Mouse (Mus musculus): ENCODE measurements around the gene Lrrc73.

Lrrc73 gene

DNA sequence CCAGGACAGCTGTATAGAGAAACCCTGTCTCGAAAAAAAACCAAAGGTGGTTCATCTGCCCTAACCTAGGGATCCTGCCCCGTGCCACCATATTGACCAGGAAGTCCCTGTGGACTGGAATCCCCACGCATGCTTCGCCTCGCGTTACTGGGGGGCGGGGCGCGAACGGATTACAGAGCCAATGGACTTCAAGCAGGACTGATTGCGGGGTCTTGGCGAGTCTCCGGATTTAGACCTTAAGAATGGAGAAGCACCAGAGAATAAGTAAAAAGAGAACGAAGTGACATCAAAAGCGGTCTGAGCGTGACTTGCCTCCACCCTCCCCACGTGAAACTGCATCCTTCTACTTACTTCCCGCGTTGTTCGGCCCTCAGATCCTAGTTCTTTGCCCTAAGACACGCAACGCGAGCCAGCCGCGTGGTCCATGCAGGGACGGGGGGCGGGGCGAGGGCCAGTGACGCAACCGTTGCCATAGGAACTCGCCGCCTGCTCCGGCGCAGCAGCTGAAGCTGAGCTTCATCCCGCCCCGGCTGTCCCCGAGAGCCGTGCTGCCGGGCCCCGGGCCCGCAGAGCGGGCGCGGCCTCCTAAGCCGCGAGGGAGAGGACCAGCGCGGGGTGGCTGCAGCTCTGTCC lies at the start of gene Lrrc73:
Lrrc73 (plus strand) TSS at position 80 of the 633 bp plus-strand sequence.
- DNase-seq (ENCODE audit: low read depth, low spot score): peak; percentile 83

DNA sequence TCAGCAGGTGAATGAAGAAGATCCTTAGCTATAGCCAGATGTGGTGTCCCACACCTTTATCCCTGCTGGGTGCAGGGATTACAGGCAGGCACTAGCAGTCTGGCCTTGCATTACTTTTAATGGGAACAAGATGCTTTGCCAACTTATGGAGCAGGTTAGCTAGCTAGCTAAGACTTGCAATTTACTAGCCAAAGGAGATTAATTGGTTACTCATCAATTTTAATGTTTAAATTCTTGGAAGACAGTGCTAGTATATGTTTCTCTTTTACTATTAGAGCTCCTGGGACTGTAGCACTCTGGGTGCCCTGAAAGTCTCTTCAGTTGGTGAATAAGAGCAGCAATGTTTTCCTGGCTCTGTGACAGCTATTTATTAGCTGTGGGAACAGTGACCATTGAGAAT lies 46.7 kb upstream of the Lrrc73 start:
- no peak for DNase-seq (ENCODE audit: low read depth, low spot score)

DNA sequence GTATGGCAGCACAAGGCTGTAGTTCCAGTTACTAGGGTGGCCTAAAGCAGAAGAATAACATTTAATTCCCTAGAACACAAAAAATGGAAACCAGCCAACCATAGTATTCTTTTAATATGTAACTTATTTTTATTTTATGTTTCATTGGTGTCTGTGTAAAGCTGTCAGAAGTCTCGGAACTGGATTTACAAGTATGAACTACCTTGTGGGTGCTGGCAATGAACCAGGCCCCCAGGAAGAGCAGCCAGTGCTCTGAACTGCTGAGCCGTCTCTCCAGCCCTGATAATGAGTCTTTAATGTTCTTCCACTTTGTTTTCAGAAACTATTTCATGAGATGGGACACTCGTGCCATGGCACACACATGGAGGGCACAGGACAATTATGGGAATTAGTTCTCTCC lies 42.8 kb upstream of the Lrrc73 start:
- DNase-seq (ENCODE audit: low read depth, low spot score): no peak

DNA sequence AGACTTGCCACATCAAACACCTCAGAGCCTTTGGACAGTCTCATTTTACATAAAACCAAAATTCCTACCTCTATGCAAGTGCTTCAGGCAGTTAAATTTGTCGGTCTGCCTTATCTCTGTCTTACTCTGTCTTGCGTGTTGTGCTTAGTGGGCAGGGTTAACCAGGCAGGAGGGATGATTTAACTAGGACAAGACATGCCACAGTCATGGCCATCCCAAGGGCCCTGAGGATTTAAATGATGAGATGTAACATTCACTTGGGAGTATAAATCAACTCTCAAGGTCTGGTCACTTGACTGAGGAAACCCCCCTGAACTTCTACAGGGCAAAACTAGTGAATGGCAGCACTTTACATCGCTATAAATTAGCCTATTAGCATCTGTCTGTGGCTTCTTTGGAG lies 31.7 kb upstream of the Lrrc73 start:
- DNase-seq (ENCODE audit: low read depth, low spot score): no peak

DNA sequence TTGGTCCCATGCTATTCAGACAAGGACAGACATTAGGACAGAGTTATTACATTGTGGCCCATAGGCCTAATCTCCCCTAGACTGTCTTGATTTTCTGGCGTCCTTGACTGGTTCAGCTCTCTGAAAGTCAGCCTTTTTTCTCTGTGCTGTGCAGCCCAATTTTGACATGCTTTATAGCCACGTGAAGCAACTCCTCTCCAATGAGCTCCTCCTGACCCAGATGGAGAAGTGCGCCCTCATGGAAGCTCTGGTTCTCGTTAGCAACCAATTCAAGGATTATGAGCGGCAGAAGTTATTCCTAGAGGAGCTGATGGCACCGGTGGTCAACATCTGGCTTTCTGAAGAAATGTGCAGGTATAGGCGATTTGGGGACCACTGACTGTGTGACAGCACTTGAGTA lies 25.8 kb upstream of the Lrrc73 start:
- no peak for DNase-seq (ENCODE audit: low read depth, low spot score)

DNA sequence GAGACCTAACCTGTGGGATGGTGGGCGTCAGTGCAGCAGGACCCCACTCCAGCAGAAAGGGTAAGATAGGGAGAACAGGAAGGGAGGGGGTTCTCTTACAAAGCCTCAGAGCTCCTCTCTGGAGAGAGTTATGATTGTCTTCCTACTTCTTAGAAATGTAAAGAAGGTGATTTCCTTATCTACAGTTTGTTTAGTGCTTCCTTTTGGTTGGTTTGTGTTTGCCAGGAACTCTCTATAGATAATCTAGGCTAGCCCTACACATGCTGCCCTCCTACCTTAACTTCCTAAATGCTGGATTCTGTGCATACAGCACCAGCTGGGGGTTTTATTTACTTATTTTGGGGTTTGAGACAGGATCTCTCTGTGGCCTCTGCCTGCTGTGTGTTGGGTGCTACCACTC lies 17.3 kb upstream of the Lrrc73 start:
- DNase-seq (ENCODE audit: low read depth, low spot score): no peak

DNA sequence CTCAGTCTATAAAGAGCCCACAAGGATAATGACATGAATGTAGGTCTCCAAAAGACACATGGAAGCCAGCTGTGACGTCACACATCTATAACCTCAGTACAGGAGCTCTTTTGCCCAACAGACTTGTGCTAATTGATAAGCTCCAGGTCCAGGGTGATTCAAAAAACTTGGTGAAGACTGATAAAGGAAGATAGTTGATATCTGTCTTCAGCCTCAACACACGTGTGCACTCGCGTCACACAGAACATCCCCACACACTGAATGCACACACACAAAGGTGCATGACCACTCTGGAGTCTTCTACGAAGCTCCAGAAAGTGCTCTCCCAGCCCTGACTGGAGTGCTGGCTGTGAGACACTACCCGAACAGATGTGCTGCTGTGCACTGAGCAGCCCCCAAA lies 16.3 kb upstream of the Lrrc73 start:
- DNase-seq (ENCODE audit: low read depth, low spot score): no peak

DNA sequence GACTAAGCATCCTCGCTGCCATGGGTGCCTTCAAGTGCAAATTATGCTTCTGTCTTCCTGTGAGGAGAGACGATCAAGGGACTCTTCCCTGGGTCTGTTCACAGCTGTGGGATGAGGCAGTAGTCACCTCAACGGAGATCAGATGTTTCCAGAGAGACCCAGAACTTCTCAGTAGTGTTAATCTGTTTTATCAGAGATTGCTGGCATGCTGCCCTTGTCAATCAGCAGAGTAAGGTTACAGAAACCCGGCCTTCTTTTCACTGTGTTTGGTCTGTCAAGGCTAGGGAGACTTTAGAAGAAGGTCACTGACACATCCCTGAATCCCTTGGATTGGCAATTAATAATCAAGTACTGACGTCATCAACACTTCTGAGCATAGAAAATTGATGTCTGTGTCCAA lies 15.9 kb upstream of the Lrrc73 start:
- no peak for DNase-seq (ENCODE audit: low read depth, low spot score)

DNA sequence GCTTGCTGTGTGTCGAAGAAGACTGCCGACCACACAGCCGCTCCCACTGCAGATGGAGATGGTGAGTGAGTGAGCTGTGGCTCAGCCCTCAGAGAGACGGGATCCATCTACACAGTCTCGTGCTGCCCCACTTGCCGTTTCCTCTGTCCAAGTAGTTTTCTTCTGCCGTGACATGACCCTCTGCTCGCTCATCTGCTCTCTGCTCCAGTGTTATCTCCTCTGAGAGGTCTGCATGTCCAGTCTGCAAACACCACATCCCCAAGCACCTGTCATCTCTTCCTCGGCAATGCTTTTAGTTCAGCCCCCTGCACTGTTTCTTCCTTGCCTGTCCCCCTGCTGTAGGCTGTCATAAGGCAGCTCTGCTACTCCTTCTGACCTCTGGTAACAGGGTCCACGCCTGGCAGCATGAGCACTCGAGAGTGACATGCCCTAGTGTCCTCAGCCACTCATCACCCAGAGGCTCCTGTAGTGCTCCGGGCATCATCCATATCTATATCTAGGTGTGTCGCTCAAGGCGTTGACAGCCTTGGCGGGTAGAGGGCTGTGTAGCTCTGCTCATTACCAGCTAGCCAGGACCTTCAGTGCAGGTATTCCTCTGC lies 13.7 kb upstream of the Lrrc73 start:
- DNase-seq (ENCODE audit: low read depth, low spot score): no peak

DNA sequence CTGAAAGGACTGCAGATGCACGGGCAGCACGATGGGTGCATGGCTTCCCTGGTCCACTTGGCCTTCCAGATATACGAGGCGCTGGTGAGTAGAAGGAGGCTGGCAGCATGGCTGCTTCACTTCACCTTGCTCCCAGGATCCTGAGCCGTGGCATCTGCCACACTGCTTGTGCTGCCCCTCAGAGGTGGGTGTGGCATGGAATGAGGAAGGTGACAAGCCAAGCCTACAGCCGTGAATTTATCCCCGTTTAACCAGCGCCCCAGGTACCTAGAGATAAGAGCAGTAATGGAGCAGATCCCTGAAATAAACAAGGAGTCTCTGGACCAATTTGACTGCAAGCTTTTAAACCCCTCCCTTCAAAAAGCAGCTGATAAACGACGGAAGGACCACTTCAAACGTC lies 11.9 kb upstream of the Lrrc73 start:
- no peak for DNase-seq (ENCODE audit: low read depth, low spot score)

DNA sequence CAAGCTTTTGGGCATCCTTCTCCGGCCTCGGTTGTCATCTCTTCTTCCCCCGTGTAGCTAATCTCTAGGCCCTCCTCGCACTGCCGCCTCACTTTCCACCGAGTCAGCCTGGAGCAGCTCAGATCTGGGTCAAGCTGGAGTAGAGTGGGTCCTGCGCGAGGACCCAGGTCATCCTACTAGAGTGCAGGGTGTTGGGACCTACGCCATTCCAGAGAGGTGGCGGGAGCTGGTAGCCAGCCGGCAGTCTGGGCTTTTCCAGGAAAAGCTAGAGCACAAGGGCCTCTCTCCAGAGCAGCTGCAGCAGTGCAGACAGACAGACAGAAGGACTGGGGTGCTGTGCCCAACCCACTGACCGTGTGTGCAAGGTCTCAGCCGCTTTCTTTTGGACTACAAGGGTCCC lies 11.1 kb upstream of the Lrrc73 start:
- DNase-seq (ENCODE audit: low read depth, low spot score): no peak

DNA sequence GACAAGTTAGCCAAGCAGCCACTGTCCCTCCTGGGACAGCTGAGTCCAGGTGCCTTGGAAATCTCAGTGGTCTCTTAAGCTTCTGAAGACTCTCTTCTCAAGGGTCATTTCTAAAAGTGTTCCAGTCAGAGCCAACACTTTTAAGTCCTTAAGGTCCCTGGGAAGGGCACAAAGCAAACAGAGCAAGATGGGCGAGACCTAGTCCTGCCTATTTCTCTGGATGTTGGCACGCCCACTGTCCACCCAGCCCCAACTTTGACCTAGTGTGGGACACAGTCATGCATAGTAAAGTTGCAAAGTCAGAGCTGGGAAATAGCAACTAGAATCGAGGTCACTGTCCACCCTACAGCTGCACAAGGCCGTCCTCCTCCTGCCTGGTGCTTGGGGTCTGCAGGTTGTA lies 10.3 kb upstream of the Lrrc73 start:
- no peak for DNase-seq (ENCODE audit: low read depth, low spot score)

DNA sequence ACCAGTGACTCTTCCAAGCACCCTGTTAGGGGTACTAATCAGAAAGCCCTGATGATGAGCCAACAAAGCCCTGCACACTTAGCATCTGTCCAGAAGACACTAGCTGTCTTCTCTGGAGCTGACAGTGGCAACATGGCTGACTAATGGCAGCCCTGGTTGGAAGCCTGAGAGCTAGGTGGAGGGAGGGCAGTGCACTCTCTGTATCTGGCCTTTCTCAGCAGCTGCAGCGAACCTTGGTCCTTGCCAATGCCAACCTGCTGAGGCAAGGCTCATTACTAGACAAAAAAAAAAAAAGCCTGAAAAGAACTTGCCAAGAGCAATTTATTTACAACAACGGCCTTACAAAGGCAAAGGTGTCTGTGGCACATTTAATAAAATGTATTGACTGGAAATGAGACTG lies 9.7 kb upstream of the Lrrc73 start:
- DNase-seq (ENCODE audit: low read depth, low spot score): no peak

DNA sequence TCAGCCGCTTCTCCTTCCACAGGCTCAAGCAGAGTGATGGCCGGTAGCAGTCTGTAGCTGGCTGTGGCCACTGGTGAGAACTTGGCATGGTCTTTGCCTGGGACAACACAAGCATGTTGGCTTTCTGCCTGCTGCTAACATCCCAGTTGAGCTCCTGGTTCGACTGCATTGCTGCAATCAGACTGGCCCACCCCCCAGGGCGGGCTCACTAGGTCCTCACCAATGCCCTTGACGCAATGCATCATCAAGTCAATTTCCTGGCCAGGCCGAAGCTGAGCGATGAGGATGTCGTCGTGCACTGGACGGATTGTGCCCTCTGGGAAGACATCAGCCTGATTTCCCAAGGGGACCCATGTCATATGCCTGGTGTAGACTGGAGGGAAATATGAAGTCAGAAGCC lies 8.8 kb upstream of the Lrrc73 start:
- DNase-seq (ENCODE audit: low read depth, low spot score): no peak

DNA sequence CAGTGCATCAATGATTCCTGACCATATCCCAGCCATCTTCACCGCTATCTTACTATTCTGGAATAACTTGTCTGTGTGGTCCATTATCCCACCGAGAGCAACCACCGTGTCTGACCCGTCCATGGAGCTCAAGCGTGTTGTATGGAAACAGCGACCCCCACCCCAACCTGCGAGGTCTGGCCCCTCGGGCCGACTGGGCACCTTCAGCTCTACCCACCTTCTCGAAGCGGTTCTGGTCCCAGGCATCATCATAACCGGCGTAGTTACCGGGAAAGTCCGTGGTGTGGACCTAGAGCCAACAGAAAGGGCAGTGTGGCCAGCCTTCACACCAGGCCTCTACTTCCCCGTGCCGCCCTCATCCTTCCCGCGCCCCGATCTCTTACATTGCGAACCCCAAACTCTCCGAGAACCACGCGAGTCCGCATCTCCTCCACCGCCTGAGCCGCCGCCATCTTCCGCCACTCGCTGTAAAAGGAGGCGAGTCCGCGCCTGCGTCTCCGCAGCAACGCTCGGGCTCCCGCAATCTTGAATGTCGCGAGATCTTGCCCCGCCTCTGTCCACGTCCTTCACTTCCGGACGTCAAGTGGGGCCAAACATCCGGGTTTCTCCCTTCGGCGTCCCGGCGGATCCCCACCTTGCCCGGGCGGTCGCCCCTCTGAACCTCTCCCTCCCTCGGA lies 5.7 kb upstream of the Lrrc73 start, which contains the start of the genes Polr1c and Yipf3:
Polr1c (minus strand) TSS at position 543 of the 677 bp plus-strand sequence.
Yipf3 (plus strand) TSS at position 569 of the 677 bp plus-strand sequence.
- peak; percentile 89 for DNase-seq (ENCODE audit: low read depth, low spot score)

DNA sequence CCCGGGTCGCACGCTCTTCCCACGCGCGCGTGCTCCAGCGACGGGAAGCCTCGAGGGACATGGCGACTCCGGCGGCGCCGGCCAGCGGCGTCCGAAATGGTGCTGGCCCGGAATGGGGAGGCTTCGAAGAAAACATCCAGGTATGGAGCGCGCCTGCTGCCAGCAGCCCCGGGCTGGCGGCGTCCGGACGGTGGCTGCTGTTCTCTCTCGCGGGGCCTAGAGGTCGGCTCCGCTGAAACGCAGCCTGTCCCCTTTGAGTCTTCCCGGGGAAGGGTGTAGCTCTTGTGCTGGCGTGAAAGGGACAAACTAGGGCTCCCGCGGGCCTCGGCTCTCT lies 5.2 kb upstream of the Lrrc73 start:
- DNase-seq (ENCODE audit: low read depth, low spot score): no peak

DNA sequence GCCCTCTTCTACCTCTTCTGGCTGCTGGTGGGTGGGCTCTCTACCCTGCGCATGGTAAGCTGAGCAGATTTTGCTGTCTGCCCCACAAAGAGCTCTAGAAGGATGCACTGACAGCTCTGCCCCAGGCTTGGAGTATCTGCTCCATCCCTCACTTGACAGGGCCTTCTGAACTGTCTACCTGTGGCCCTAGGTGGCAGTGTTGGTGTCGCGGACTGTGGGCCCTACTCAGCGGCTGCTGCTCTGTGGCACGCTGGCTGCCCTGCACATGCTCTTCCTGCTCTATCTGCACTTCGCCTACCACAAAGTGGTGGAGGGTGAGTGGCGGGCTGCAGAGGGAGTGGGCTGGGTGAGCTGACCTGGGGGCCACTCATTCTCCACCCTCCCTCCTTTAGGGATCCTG lies 2.2 kb upstream of the Lrrc73 start:
- DNase-seq (ENCODE audit: low read depth, low spot score): no peak

DNA sequence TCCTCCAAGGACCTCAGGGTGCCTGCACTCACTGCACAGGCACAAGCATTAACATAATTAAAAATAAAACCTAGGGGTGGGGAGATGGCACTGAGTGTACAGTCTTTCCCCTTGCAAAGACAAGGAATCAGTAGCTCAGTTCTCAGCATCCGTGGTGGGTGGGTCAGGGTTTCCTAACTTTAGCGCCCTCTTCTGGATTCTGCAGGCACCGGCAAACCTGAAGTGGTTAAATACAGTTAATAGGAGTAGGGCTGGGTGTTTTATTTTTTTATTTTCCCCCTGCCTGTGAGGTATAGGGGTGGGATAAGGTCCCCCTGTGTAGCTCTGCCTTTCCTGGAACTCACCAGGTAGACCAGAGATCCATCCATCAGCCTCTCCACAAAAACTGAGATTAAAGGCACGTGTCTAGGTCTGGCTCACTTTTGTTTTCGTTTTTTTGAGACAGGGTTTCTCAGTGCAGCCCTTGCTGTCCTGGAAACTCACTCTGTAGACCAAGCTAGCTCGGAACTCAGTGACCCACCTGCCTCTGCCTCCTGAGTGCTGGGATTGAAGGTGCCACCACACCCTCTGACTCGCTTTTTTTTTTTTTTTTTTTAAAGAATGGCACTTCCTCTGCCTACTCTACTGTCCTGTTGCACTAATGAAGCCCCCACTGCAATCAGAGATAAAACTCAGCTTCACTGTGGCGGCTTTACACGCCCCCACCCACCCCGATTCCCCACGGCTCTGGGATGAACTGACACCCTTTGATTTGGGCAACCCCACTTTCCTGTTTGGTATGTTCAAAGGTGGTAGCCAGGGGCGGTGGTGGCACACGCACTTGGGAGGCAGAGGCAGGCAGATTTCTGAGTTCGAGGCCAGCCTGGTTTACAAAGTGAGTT lies 520 bp upstream of the Lrrc73 start:
- no peak for DNase-seq (ENCODE audit: low read depth, low spot score)

DNA sequence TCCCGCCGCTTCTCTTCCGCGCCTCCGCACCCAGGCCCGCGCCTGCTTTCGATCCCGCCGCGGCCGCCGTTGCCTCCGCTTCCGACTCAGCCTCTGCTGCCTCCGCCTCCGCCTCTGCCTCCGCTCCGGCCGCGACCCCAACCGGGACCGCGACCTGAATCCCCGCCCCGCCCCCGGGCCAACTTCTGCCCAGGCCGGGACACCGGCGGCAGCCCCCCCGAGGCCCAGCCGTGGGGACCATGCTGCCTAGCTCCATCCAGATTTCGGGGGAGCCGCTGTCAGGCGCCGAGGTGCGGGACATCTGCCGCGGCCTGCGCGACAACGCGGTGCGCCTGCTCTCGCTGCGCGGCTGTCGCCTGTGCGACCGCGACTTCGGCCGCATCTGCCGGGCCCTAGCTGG lies 775 bp downstream of the Lrrc73 start:
- DNase-seq (ENCODE audit: low read depth, low spot score): no peak

DNA sequence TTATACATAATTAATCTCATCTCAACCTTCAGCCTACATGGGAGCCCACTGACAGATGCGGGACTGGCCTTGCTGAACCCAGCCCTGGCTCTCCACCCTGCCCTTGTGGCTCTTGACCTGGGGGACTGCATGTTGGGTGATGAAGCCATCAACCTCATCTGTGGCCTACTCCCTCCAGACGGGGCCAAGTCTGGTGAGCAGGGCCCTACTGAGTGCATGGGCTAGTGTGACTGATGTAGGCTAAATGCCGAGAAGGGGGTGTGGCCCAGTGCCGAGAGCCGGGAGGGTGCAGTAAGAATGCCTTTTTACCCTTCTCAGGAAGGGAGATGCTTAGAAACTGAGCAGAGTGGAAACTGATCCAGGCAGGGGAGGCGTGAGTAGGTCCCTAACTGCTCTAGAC lies 1.8 kb downstream of the Lrrc73 start:
- no peak for DNase-seq (ENCODE audit: low read depth, low spot score)

DNA sequence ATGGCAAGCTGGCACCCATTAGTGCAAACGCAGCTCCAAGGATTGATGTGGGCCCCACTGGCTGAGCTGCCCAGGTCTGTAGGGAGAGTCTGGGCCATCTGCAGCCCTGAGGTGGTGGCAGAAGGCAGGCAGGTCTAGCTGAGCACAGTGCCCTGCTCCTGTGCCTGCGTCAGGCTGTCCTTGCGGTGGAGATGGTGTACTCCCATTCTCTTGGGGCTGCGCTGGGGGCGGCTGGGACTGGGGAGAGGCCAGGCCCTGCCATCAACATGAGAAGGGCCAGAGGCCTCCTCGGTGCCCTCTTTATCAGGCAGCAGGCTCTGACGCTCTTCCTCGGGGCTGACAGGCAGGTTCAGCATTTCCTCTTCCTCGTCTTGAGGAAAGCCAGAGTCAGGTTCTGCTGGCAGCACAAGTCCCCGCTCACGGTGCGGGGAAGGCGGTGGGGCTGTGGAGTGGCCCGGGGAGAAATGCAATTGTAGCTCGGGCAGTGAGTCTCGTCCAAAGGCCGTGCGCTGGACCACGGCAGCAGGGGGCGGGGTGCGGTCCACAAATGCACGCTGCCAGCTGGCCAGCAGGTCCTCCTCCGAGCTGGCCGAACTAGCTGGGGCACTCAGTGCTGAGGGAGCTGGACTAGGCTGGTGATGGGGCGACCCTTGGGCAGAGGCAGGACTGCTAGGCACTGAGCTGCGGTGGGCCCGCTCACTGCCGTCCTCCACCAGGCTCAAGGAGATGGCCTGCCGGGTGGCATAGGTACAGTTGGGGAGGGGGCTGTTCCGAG lies 5.1 kb downstream of the Lrrc73 start:
- no peak for DNase-seq (ENCODE audit: low read depth, low spot score)

DNA sequence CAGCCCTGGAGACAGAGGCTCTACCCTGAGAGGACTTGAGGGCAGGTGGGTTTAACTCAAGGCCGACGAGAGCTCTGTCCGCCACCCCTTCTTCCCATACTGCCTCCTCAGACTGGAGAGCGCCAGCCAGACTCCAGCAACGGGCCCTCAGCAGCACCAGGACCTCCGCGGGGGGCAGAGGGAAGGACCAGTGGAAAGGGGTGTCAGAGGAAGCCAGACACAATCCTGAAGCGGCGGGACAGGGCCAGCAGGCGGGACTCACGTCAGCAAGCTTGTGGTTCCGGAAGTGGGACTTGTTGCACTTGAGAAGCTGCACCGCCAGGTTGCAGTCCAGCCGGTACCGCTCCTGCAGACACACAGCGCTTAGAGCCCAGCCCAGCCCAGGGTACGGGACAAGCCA lies 6.3 kb downstream of the Lrrc73 start:
- DNase-seq (ENCODE audit: low read depth, low spot score): no peak
